Mouse (Mus musculus) hindbrain, embryonic 16.5 days (tissue): ENCODE measurements at regions not wholly inside any gene's neighbourhood (a gene's known extent, or its start where the extent isn't known, plus 50 kb on each side); places are given as distances from the start of the nearest gene placed in this dataset.

Experiments
- ATAC-seq: fragments of 200-750 bp; cut with Nextera tagmentation; 2 replicates; pipeline ENCODE4 v1.8.0; 2017; ENCODE audit warnings: moderate TSS enrichment, moderate library complexity
- H3K27ac ChIP-seq: fragments of 300-500 bp; sonication (generic); 2 replicates; pipeline ENCODE4 v1.5.1; 2014; ENCODE audit warnings: low read depth, mild to moderate bottlenecking, control low read depth, low read length, moderate library complexity
- H3K27me3 ChIP-seq: fragments of 300-500 bp; sonication (generic); replicated peaks from 2 replicates; pipeline ENCODE4 v1.6.1; 2014; ENCODE audit warnings: low read length; ENCODE audit not compliant: control insufficient read depth, insufficient read depth
- H3K36me3 ChIP-seq: fragments of 300-500 bp; sonication (generic); 2 replicates; pipeline ENCODE4 v1.6.1; 2014; ENCODE audit warnings: mild to moderate bottlenecking, low read length, moderate library complexity, mixed read lengths; ENCODE audit not compliant: control insufficient read depth, insufficient read depth
- H3K4me1 ChIP-seq: fragments of 300-500 bp; sonication (generic); 2 replicates; pipeline ENCODE4 v1.6.1; 2014; ENCODE audit warnings: low read depth, low read length; ENCODE audit not compliant: control insufficient read depth, insufficient read depth
- H3K4me2 ChIP-seq: fragments of 300-500 bp; sonication (generic); 2 replicates; pipeline ENCODE4 v1.6.1; 2014; ENCODE audit warnings: mild to moderate bottlenecking, low read length, control low read depth, moderate library complexity
- H3K4me3 ChIP-seq: fragments of 300-500 bp; sonication (generic); 2 replicates; pipeline ENCODE4 v1.5.1; 2014; ENCODE audit warnings: mild to moderate bottlenecking, low read length, control low read depth, moderate library complexity
- H3K9ac ChIP-seq: fragments of 300-500 bp; sonication (generic); 2 replicates; pipeline ENCODE4 v1.6.1; 2014; ENCODE audit warnings: low read depth, mild to moderate bottlenecking, control low read depth, low read length, moderate library complexity
- H3K9me3 ChIP-seq: fragments of 300-500 bp; sonication (generic); 2 replicates; pipeline ENCODE4 v1.6.1; 2014; ENCODE audit warnings: mild to moderate bottlenecking, low read length, moderate library complexity; ENCODE audit not compliant: control insufficient read depth
- WGBS: fragments of 180-500 bp; shearing (Covaris S2); extraction: QIAGEN DNeasy Blood & Tissue Kit; methylation state at CpG from one replicate; pipeline ENCODE4 v1.1.7; 2014; 5-methylcytosine and 5-hydroxymethylcytosine counted together

GRCm38 (mm10) chr2:159004417-159004816 lies 209.8 kb downstream of the Dhx35 start:
- peak; percentile 52; the same call in 1 of the 2 replicates for ATAC-seq
- Histone ChIP-seq H3K4me3 (no peak overlapping the region), H3K9me3 (no peaks in the 10 kb centered on the region), H3K36me3 (no peaks in the 10 kb centered on the region), H3K4me1 (peaks cover 9% of the 10 kb centered on the region), H3K27ac (no peak overlapping the region), H3K4me2 (no peak overlapping the region), H3K27me3 (no peaks in the 10 kb centered on the region), H3K9ac (no peak overlapping the region)
- WGBS, result 33% methylated on average over 9 of the region's 9 CpGs

- WGBS, result 80% methylated on average over 4 of the region's 4 CpGs
- no peaks in the 10 kb centered on the region for H3K27me3 ChIP-seq
- no peak overlapping the region for H3K9ac ChIP-seq
- ATAC-seq, result no peak
- H3K4me3 ChIP-seq, result no peak overlapping the region
- H3K36me3 ChIP-seq, result no peaks in the 10 kb centered on the region
- H3K27ac ChIP-seq, result no peak overlapping the region
- H3K9me3 ChIP-seq, result no peaks in the 10 kb centered on the region
- H3K4me2 ChIP-seq, result no peak overlapping the region
- H3K4me1 ChIP-seq, result no peaks in the 10 kb centered on the region
Measured at GRCm38 (mm10) chr2:159012725-159013124, 218.1 kb downstream of the Dhx35 start.

- no peaks in the 10 kb centered on the region for H3K9me3 ChIP-seq
- no peak overlapping the region for H3K27ac ChIP-seq
- no peak overlapping the region for H3K4me2 ChIP-seq
- ATAC-seq, result 0 out of 2 replicates have a peak, but pooled peaks have one; percentile 40
- no peaks in the 10 kb centered on the region for H3K36me3 ChIP-seq
- no peak overlapping the region for H3K4me3 ChIP-seq
- WGBS, result 55% methylated on average over 8 of the region's 8 CpGs
- H3K4me1 ChIP-seq, result no peaks in the 10 kb centered on the region
- H3K27me3 ChIP-seq, result no peaks in the 10 kb centered on the region
- no peak overlapping the region for H3K9ac ChIP-seq
Measured at GRCm38 (mm10) chr2:159014553-159014952, 219.9 kb downstream of the Dhx35 start.

GRCm38 (mm10) chr2:159019921-159020534 lies 225.4 kb downstream of the Dhx35 start:
- Histone ChIP-seq H3K36me3 (no peaks in the 10 kb centered on the region), H3K4me2 (no peak overlapping the region), H3K4me1 (no peaks in the 10 kb centered on the region), H3K4me3 (no peak overlapping the region), H3K27ac (no peak overlapping the region), H3K9ac (no peak overlapping the region), H3K27me3 (no peaks in the 10 kb centered on the region), H3K9me3 (no peaks in the 10 kb centered on the region)
- no peak for ATAC-seq
- 58% methylated on average over 4 of the region's 4 CpGs for WGBS

- no peak overlapping the region for H3K27ac ChIP-seq
- H3K9ac ChIP-seq, result no peak overlapping the region
- H3K4me3 ChIP-seq, result no peak overlapping the region
- no peaks in the 10 kb centered on the region; the same call in 1 of the 2 replicates for H3K27me3 ChIP-seq
- WGBS, result 59% methylated on average over 8 of the region's 8 CpGs
- ATAC-seq, result peak; percentile 42; the same call in 1 of the 2 replicates
- H3K4me1 ChIP-seq, result no peaks in the 10 kb centered on the region
- H3K36me3 ChIP-seq, result no peaks in the 10 kb centered on the region
- H3K4me2 ChIP-seq, result no peak overlapping the region
- H3K9me3 ChIP-seq, result no peaks in the 10 kb centered on the region
Measured at GRCm38 (mm10) chr2:159032147-159032546, 237.5 kb downstream of the Dhx35 start.

- Histone ChIP-seq H3K36me3 (no peaks in the 10 kb centered on the region), H3K9me3 (no peaks in the 10 kb centered on the region), H3K9ac (no peak overlapping the region), H3K4me1 (no peaks in the 10 kb centered on the region), H3K27me3 (no peaks in the 10 kb centered on the region), H3K4me2 (no peak overlapping the region), H3K4me3 (no peak overlapping the region), H3K27ac (no peak overlapping the region)
- ATAC-seq, result no peak
- 39% methylated on average over 4 of the region's 4 CpGs for whole genome bisulfite sequencing
Measured at GRCm38 (mm10) chr2:159039916-159040315, 245.3 kb downstream of the Dhx35 start.

GRCm38 (mm10) chr2:159053534-159053933 lies 258.9 kb downstream of the Dhx35 start:
- Histone ChIP-seq H3K4me1 (no peaks in the 10 kb centered on the region), H3K36me3 (no peaks in the 10 kb centered on the region), H3K27me3 (peaks cover 10% of the 10 kb centered on the region), H3K4me3 (no peak overlapping the region), H3K27ac (no peak overlapping the region), H3K9ac (no peak overlapping the region), H3K4me2 (no peak overlapping the region), H3K9me3 (no peaks in the 10 kb centered on the region)
- no peak for ATAC-seq
- 62% methylated on average over 10 of the region's 10 CpGs for WGBS

GRCm38 (mm10) chr2:159053936-159054335 lies 259.3 kb downstream of the Dhx35 start:
- no peak for ATAC-seq
- 61% methylated on average over 4 of the region's 4 CpGs for WGBS
- no peak overlapping the region for H3K9ac ChIP-seq
- no peaks in the 10 kb centered on the region for H3K4me1 ChIP-seq
- no peaks in the 10 kb centered on the region for H3K9me3 ChIP-seq
- H3K4me2 ChIP-seq, result no peak overlapping the region
- H3K27ac ChIP-seq, result no peak overlapping the region
- H3K27me3 ChIP-seq, result peaks cover 11% of the 10 kb centered on the region
- H3K4me3 ChIP-seq, result no peak overlapping the region
- no peaks in the 10 kb centered on the region for H3K36me3 ChIP-seq

- Histone ChIP-seq H3K4me3 (no peak overlapping the region), H3K4me2 (no peak overlapping the region), H3K36me3 (no peaks in the 10 kb centered on the region), H3K9me3 (no peaks in the 10 kb centered on the region), H3K27me3 (peaks cover 13% of the 10 kb centered on the region), H3K4me1 (no peaks in the 10 kb centered on the region), H3K9ac (no peak overlapping the region), H3K27ac (no peak overlapping the region)
- WGBS, result 80% methylated on average over 3 of the region's 3 CpGs
- ATAC-seq, result no peak
Measured at GRCm38 (mm10) chr2:159054451-159054850, 259.8 kb downstream of the Dhx35 start.
